Mouse (Mus musculus) liver, embryonic 11.5 days (tissue): ENCODE results near the gene Vav3. TPM values are rescaled to one million over a fixed set of nuclear protein-coding genes. Genes with fewer than 3 reads are reported as not detected.

ENCODE experiments used
- ATAC-seq: fragments of 200-750 bp; cut with Nextera tagmentation; replicated peaks from 2 replicates; pipeline ENCODE4 v1.8.0; 2017; ENCODE audit warnings: moderate number of reproducible peaks, mild to moderate bottlenecking, moderate TSS enrichment, moderate library complexity; ENCODE audit not compliant: low FRiP score
- DNase-seq: peaks from one replicate; pipeline ENCODE4 v3.0.0-alpha.2; 2017; ENCODE audit warnings: low spot score
- H3K27ac ChIP-seq: fragments of 300-500 bp; sonication (generic); 2 replicates; pipeline ENCODE4 v1.5.1; 2014; ENCODE audit warnings: mild to moderate bottlenecking, low read depth, low read length, control low read depth
- H3K27me3 ChIP-seq: fragments of 300-500 bp; sonication (generic); replicated peaks from 2 replicates; pipeline ENCODE4 v1.6.1; 2014; ENCODE audit warnings: low read length, mixed read lengths; ENCODE audit not compliant: control insufficient read depth, insufficient read depth
- H3K36me3 ChIP-seq: fragments of 300-500 bp; sonication (generic); 2 replicates; pipeline ENCODE4 v1.6.1; 2014; ENCODE audit warnings: mild to moderate bottlenecking, low read length, moderate library complexity, mixed read lengths; ENCODE audit not compliant: control insufficient read depth, insufficient read depth
- H3K4me1 ChIP-seq: fragments of 300-500 bp; sonication (generic); replicated peaks from 2 replicates; pipeline ENCODE4 v1.6.1; 2014; ENCODE audit warnings: low read length, mixed read lengths; ENCODE audit not compliant: control insufficient read depth, insufficient read depth
- H3K4me2 ChIP-seq: fragments of 300-500 bp; sonication (generic); 2 replicates; pipeline ENCODE4 v1.6.1; 2014; ENCODE audit warnings: mild to moderate bottlenecking, control low read depth, moderate library complexity
- H3K4me3 ChIP-seq: fragments of 300-500 bp; sonication (generic); 2 replicates; pipeline ENCODE4 v1.5.1; 2014; ENCODE audit warnings: low read depth, low read length, control low read depth
- H3K9ac ChIP-seq: fragments of 300-500 bp; sonication (generic); 2 replicates; pipeline ENCODE4 v1.6.1; 2014; ENCODE audit warnings: low read depth, low read length, control low read depth
- H3K9me3 ChIP-seq: fragments of 300-500 bp; sonication (generic); 2 replicates; pipeline ENCODE4 v1.6.1; 2016; ENCODE audit warnings: low read length, inconsistent platforms, mixed read lengths; ENCODE audit not compliant: control insufficient read depth
- WGBS: fragments of 180-500 bp; shearing (Covaris S2); extraction: QIAGEN DNeasy Blood & Tissue Kit; methylation state at CpG from one replicate; pipeline ENCODE4 v1.1.7; 2014; 5-methylcytosine and 5-hydroxymethylcytosine counted together
- polyA plus RNA-seq: library from polyadenylated mRNA; unstranded; fragments of >200 nt; fragmentation: Nextera tagmentation; extraction: Ambion mirVana; gene quantifications from 2 replicates; pipeline ENCODE4 v1.2.1, GENCODE M21; 2014

Gene Vav3
- polyA plus RNA-seq, 1 experiment from 2014 or later = 5.8 TPM

GRCm38 (mm10) chr3:109557329-109557728 lies 216.9 kb downstream of the Vav3 start:
- no peak overlapping the region for H3K9ac ChIP-seq
- H3K4me1 ChIP-seq = no peaks in the 10 kb centered on the region
- H3K36me3 ChIP-seq = no peaks in the 10 kb centered on the region
- no peaks in the 10 kb centered on the region for H3K27me3 ChIP-seq
- no peaks in the 10 kb centered on the region for H3K9me3 ChIP-seq
- DNase-seq = no peak
- no peak for ATAC-seq
- WGBS = 70% methylated on average over 2 of the region's 2 CpGs
- no peak overlapping the region for H3K4me2 ChIP-seq
- H3K4me3 ChIP-seq = no peak overlapping the region
- H3K27ac ChIP-seq = no peak overlapping the region

- H3K4me1 ChIP-seq = no peaks in the 10 kb centered on the region
- DNase-seq (no peak), ATAC-seq (no peak)
- no peak overlapping the region for H3K4me3 ChIP-seq
- no peak overlapping the region for H3K9ac ChIP-seq
- H3K27me3 ChIP-seq = no peaks in the 10 kb centered on the region
- H3K9me3 ChIP-seq = no peaks in the 10 kb centered on the region
- H3K36me3 ChIP-seq = no peaks in the 10 kb centered on the region
- H3K4me2 ChIP-seq = no peak overlapping the region
- 86% methylated on average over 4 of the region's 4 CpGs for WGBS
- no peak overlapping the region for H3K27ac ChIP-seq
Measured at GRCm38 (mm10) chr3:109561295-109561694, 220.8 kb downstream of the Vav3 start.

DNA sequence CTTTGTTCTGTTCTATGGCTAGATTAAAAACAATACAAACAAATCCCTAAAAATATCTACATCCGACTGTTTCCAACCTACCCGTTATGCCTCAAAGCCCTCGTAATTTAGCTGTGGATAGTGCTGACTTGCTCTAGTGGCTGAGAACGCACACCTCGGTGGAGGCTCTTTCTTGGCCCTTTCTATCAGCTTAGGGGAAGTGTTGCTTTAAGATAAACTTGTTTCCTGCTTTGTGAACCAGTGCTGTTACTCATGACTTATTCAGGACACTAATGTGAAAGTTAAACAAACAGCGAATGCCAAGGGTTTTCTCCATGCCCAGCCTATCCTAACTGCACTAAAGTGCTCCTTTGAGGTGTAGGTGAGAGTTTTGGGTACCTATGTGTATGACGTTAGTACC lies 221.3 kb downstream of the Vav3 start:
- 50% methylated on average over 7 of the region's 7 CpGs for WGBS
- no peak overlapping the region for H3K27ac ChIP-seq
- H3K4me3 ChIP-seq = no peak overlapping the region
- H3K4me1 ChIP-seq = no peaks in the 10 kb centered on the region
- ATAC-seq = no peak
- H3K9me3 ChIP-seq = no peaks in the 10 kb centered on the region
- no peak overlapping the region for H3K9ac ChIP-seq
- no peak overlapping the region for H3K4me2 ChIP-seq
- H3K36me3 ChIP-seq = no peaks in the 10 kb centered on the region
- H3K27me3 ChIP-seq = no peaks in the 10 kb centered on the region
- DNase-seq = no peak

GRCm38 (mm10) chr3:109562268-109562667 lies 221.8 kb downstream of the Vav3 start:
- Histone ChIP-seq H3K4me2 (no peak overlapping the region), H3K27me3 (no peaks in the 10 kb centered on the region), H3K9ac (no peak overlapping the region), H3K9me3 (no peaks in the 10 kb centered on the region), H3K36me3 (no peaks in the 10 kb centered on the region), H3K4me1 (no peaks in the 10 kb centered on the region), H3K4me3 (no peak overlapping the region), H3K27ac (no peak overlapping the region)
- no peak for ATAC-seq
- WGBS = 73% methylated on average over 4 of the region's 4 CpGs
- DNase-seq = no peak

GRCm38 (mm10) chr3:109564443-109564842 lies 224.0 kb downstream of the Vav3 start:
- no peaks in the 10 kb centered on the region for H3K36me3 ChIP-seq
- no peak overlapping the region for H3K4me3 ChIP-seq
- H3K9me3 ChIP-seq = no peaks in the 10 kb centered on the region
- no peak overlapping the region for H3K27ac ChIP-seq
- DNase-seq = no peak
- no peaks in the 10 kb centered on the region for H3K27me3 ChIP-seq
- H3K9ac ChIP-seq = no peak overlapping the region
- H3K4me2 ChIP-seq = no peak overlapping the region
- H3K4me1 ChIP-seq = 0 out of 2 replicates have a peak, but pooled peaks cover 3% of the 10 kb centered on the region
- 80% methylated on average over 2 of the region's 2 CpGs for WGBS
- no peak for ATAC-seq

GRCm38 (mm10) chr3:109568542-109569265 lies 228.3 kb downstream of the Vav3 start:
- DNase-seq = no peak
- Histone ChIP-seq H3K9me3 (no peaks in the 10 kb centered on the region), H3K27me3 (no peaks in the 10 kb centered on the region), H3K27ac (no peak overlapping the region), H3K9ac (no peak overlapping the region), H3K4me3 (no peak overlapping the region), H3K4me1 (0 out of 2 replicates have a peak, but pooled peaks cover 3% of the 10 kb centered on the region), H3K36me3 (no peaks in the 10 kb centered on the region), H3K4me2 (no peak overlapping the region)
- ATAC-seq = 0 out of 2 replicates have a peak, but pooled peaks have one; percentile 34
- 39% methylated on average over 3 of the region's 3 CpGs for WGBS

DNA sequence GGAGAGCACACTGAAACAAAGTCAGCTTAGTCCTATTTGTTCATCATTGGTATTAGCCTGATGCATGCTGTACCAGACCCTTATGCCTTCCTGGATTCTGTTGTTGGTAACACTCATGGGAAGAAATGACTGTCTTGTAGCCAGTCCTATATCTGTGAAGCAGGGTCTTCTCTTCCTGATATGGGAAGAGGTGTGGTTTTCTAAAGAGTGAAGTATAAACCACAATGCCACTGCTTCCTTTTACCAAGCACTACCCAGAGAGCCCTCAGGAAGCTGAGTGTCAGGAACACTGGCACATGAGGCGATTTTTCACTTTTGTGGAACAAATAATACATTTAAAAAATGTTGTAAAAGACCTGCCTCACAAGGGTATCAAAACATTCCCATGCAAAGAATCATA lies 231.0 kb downstream of the Vav3 start:
- Histone ChIP-seq H3K27ac (no peak overlapping the region), H3K27me3 (no peaks in the 10 kb centered on the region), H3K4me3 (no peak overlapping the region), H3K4me2 (no peak overlapping the region), H3K9ac (no peak overlapping the region), H3K4me1 (0 out of 2 replicates have a peak, but pooled peaks cover 3% of the 10 kb centered on the region), H3K9me3 (no peaks in the 10 kb centered on the region), H3K36me3 (no peaks in the 10 kb centered on the region)
- ATAC-seq = no peak
- WGBS = 48% methylated on average over 1 of the region's 1 CpGs
- DNase-seq = no peak

- Histone ChIP-seq H3K27me3 (no peaks in the 10 kb centered on the region), H3K4me1 (0 out of 2 replicates have a peak, but pooled peaks cover 3% of the 10 kb centered on the region), H3K9ac (no peak overlapping the region), H3K4me2 (no peak overlapping the region), H3K27ac (no peak overlapping the region), H3K36me3 (no peaks in the 10 kb centered on the region), H3K4me3 (no peak overlapping the region), H3K9me3 (no peaks in the 10 kb centered on the region)
- WGBS = 48% methylated on average over 3 of the region's 3 CpGs
- DNase-seq (no peak), ATAC-seq (no peak)
Measured at GRCm38 (mm10) chr3:109572871-109573270, 232.4 kb downstream of the Vav3 start.

DNA sequence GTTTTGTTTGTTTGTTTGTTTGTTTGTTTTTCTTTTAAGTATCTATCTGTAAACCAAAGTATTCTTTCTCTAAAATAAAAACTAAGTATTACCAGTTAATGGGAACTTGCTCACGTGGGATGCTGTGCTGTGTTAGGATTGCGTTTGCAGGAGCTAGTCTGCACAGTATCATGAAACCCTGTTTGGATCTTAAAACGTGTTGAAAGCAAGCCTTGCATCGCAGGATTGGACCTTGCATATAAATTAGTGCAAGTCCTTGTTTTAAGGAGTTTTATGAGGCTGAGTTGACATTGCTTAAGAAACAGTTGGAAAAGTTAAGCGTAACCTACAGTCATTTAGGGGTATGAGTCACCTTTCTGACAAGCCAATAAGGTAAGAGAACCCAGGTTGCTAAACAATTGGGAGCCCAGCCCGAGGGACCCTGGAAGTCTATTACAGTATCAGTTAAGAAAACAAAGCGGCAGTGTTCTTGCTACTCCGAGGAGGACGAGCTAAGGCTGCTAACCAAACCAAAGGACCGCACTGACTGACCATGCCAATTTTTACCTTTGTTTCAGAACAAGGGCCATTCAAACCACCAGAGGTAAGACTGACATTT lies 233.2 kb downstream of the Vav3 start:
- no peak overlapping the region for H3K4me3 ChIP-seq
- ATAC-seq = no peak
- H3K9me3 ChIP-seq = no peaks in the 10 kb centered on the region
- H3K27me3 ChIP-seq = no peaks in the 10 kb centered on the region
- DNase-seq = no peak
- H3K9ac ChIP-seq = no peak overlapping the region
- no peaks in the 10 kb centered on the region for H3K36me3 ChIP-seq
- no peak overlapping the region for H3K4me2 ChIP-seq
- 0 out of 2 replicates have a peak, but pooled peaks cover 3% of the 10 kb centered on the region for H3K4me1 ChIP-seq
- WGBS = 67% methylated on average over 10 of the region's 10 CpGs
- H3K27ac ChIP-seq = no peak overlapping the region
